Mouse (Mus musculus) cerebellum, postnatal 14 days (tissue): ENCODE results near the gene Arpc5l.
"Not testable (repeated sequence)": the region's sequence is repeated elsewhere in the genome, so short reads cannot be mapped to it uniquely, and the experiment has no call there.

Source experiments
- DNase-seq, 2 experiments: peaks; one replicate each; pipeline ENCODE4 v3.0.0; 2021; ENCODE audit warnings: mixed read lengths in 2 of 2

Gene Arpc5l

GRCm38 (mm10) chr2:38999910-39000586 is 5.1 kb upstream of the Arpc5l start:
- DNase-seq = no peak

GRCm38 (mm10) chr2:39000587-39000919 is 4.6 kb upstream of the Arpc5l start:
- DNase-seq = no peak

GRCm38 (mm10) chr2:39001866-39002265 is 3.3 kb upstream of the Arpc5l start:
- no peak for DNase-seq

- DNase-seq = no peak
Observed at GRCm38 (mm10) chr2:39003106-39003505, 2.0 kb upstream of the Arpc5l start.

- DNase-seq = no peak
Observed at GRCm38 (mm10) chr2:39003512-39003911, 1.6 kb upstream of the Arpc5l start.

- DNase-seq = peak in 1 of 2 experiments; percentile 40
Observed at GRCm38 (mm10) chr2:39004372-39004771, 776 bp upstream of the Arpc5l start.

- DNase-seq = peak in 1 of 2 experiments; percentile 51
Observed at GRCm38 (mm10) chr2:39005574-39006079, 479 bp downstream of the Arpc5l start, which contains the start of gene Rpl35. Gene Rpl35 (minus strand): TSS chr2:39005624.

- no peak for DNase-seq
Observed at GRCm38 (mm10) chr2:39006149-39006730, 1.1 kb downstream of the Arpc5l start.

GRCm38 (mm10) chr2:39007865-39008264 is 2.7 kb downstream of the Arpc5l start:
- DNase-seq = peak; percentile 93 to 95

GRCm38 (mm10) chr2:39008350-39008851 is 3.3 kb downstream of the Arpc5l start:
- DNase-seq = no peak

GRCm38 (mm10) chr2:39008954-39009365 is 3.8 kb downstream of the Arpc5l start:
- peak in 1 of 2 experiments; percentile 50 for DNase-seq

GRCm38 (mm10) chr2:39010144-39010543 is 5.0 kb downstream of the Arpc5l start:
- DNase-seq = not testable (repeated sequence)

GRCm38 (mm10) chr2:39011264-39011663 is 6.1 kb downstream of the Arpc5l start:
- no peak for DNase-seq

GRCm38 (mm10) chr2:39011971-39012370 is 6.8 kb downstream of the Arpc5l start:
- no peak for DNase-seq

GRCm38 (mm10) chr2:39012768-39013279 is 7.7 kb downstream of the Arpc5l start:
- DNase-seq = no peak

- DNase-seq = no peak
Observed at GRCm38 (mm10) chr2:39016581-39016980, 11.4 kb downstream of the Arpc5l start.

- DNase-seq = no peak
Observed at GRCm38 (mm10) chr2:39020004-39020403, 14.9 kb downstream of the Arpc5l start.

GRCm38 (mm10) chr2:39031611-39032010 is 26.5 kb downstream of the Arpc5l start:
- no peak for DNase-seq

GRCm38 (mm10) chr2:39040215-39040614 is 35.1 kb downstream of the Arpc5l start:
- DNase-seq = no peak

- no peak for DNase-seq
Observed at GRCm38 (mm10) chr2:39048515-39048914, 43.4 kb downstream of the Arpc5l start.

- no peak for DNase-seq
Observed at GRCm38 (mm10) chr2:39064687-39065399, 59.7 kb downstream of the Arpc5l start.
